Mouse (Mus musculus): ENCODE measurements around the gene Dnah8.

- no peak for TF ChIP-seq CTCF (IDR thresholded peaks at IDR 0.05 in 2 of 3, conservative IDR thresholded peaks at IDR 0.05 in 1 of 3; ENCODE audit: control insufficient read depth in 1 of 3, insufficient read depth in 1 of 3, low read depth in 2 of 3, low read length in 3 of 3, poor library complexity in 1 of 3, severe bottlenecking in 1 of 3)
- no peak for TF ChIP-seq ZC3H11A (IDR thresholded peaks at IDR 0.05; ENCODE audit: low read depth, low read length)
- no peak for TF ChIP-seq SMC3 (IDR thresholded peaks at IDR 0.05; ENCODE audit: low read depth, low read length)
- no peak for TF ChIP-seq POLR2AphosphoS2 (IDR thresholded peaks at IDR 0.05; ENCODE audit: low read length)
- no peak for TF ChIP-seq TCF12 (IDR thresholded peaks at IDR 0.05; ENCODE audit: low read depth, low read length)
- TF ChIP-seq POLR2A (IDR thresholded peaks at IDR 0.05; ENCODE audit: control insufficient read depth in 1 of 2, insufficient read depth in 1 of 2, low read depth in 1 of 2, low read length in 2 of 2, poor library complexity in 1 of 2), result no peak
- no peak for TF ChIP-seq USF1 (IDR thresholded peaks at IDR 0.05; ENCODE audit: low read depth, low read length)
These were observed 224.7 kb downstream of the Dnah8 start for GRCm38 (mm10) chr17:30848804-30849203.

Measured in MEL (cell line).